Mouse (Mus musculus) cerebellum, adult 11 months (tissue): ENCODE results near the gene Ifngr2.

Source experiments
- DNase-seq: peaks from one replicate; pipeline ENCODE4 v3.0.0; 2022

Ifngr2 gene

GRCm38 (mm10) chr16:91612525-91612924 lies 65.7 kb downstream of the Ifngr2 start:
- DNase-seq = no peak

- DNase-seq = no peak
These were observed 67.7 kb downstream of the Ifngr2 start for GRCm38 (mm10) chr16:91614552-91614951.
